Mouse (Mus musculus) brain, embryonic 18.5 days (tissue): ENCODE results near the gene Slc8a1.
A peak's percentile ranks its signal among the peaks of the same experiment; 100 is the strongest.

ENCODE experiments used
- DNase-seq: peaks from one replicate; pipeline ENCODE4 v3.0.0-alpha.2; 2012; ENCODE audit warnings: low read depth, low spot score

The Slc8a1 gene

GRCm38 (mm10) chr17:81427245-81427644, 310.9 kb downstream of the Slc8a1 start:
- no peak for DNase-seq

DNA sequence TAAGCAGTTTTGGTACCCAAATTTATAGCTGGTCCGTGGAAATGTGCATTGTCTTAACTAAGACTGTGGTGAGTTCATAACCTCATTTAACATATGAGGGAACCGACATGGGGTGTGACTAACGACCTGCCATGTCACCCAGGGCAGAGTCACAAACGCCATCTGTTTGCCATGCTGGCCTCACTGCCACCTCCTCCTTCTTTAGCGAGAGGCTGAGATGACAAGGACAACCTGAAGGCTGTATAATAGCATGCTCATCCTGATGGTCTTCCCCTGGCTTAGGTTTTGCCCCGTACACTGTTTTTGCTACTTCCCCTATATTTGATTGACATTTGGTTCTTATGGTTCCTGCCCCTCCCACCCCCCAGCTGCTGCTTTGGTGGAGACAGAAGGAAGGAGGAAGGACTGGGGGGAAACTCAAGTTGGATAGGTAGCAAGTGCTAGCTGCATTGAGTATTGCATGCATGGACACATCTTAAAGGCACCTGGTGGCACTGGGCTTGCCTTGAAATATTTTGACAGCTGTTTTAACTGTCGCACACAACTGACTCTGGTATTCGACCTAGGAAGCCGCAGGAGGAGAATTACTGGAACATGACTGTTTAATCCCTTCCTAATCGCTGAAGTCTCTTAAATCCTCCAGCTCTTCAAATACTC, 313.8 kb downstream of the Slc8a1 start:
- DNase-seq = no peak

- peak; percentile 24 for DNase-seq
Measured at GRCm38 (mm10) chr17:81419802-81420459, 318.2 kb downstream of the Slc8a1 start.

- no peak for DNase-seq
Measured at GRCm38 (mm10) chr17:81416361-81417114, 321.6 kb downstream of the Slc8a1 start.

DNA sequence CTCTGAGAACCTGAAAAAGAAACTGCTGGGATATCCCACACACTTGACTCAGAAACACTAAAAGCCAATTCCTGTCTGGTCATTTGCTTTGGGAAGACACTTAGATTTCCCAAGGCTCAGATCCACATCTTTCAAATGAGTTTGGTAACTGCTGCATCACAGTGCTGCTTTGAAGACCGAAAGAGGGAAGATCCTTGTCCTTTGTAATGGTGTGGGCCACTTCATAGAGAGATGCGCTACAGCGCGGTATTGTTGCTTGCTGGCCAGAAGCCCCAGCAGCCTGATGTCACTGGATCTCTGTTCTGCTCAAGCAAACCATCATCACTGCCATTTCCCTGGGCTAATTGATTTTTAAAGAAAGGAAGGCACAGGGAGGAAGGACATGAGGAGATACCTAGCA, 325.4 kb downstream of the Slc8a1 start:
- no peak for DNase-seq

DNA sequence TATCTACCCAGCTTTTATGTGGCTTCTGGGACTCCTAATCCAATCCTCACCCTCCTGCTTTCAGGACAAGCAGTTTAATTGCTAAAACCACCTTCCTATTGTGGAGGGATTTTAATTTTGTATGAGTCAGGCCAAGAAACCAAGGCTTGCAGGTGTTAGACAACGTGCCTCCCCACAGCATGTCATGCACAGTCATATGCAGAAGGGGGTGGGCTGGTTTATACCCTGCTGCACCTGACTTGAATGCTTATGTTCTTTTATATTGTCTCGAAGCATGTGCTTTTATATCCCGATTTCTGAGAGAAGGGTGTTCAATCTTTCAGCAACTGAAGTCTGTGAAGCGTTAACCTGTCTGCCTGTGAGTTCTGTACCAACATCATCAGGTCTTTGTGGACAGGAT, 334.0 kb downstream of the Slc8a1 start:
- no peak for DNase-seq

DNA sequence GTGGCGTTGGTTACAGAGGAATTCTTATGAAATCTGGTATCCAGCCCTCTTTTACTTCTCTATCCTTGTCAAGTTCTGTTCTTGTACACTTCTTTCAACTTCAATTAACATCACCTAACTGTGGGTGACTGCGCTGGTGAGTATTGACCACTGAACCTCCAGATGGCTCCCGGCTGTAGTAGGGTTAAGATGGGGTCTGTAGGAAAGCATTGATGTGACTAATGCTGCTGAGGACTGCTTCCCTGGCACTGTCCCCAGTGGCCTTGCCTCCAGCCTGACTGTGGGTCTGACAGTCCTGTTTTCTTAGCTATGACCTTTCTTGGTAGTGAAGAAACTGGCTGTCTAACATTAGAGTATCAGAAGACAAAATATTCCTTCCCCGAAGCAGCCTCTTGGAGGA, 335.1 kb downstream of the Slc8a1 start:
- no peak for DNase-seq

DNA sequence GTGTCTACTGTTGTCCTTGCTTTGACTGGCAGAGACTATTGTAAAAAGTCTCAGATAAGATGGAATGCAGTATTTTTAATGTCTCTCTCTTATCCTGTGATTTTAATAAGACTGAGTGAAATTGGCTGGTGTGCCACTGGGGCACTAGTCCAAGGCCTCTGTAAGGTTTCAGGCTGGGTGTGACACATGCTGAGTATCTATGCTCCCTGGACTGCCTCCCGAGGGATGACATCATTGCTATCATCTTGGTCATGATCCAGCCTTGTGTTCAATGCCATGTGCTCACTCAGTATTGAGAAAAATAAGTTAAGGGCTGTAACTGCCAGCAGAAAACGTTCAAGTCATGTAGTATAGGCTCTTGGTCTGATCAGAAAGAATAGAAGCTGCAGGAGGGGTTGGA, 335.5 kb downstream of the Slc8a1 start:
- peak; percentile 50 for DNase-seq

DNA sequence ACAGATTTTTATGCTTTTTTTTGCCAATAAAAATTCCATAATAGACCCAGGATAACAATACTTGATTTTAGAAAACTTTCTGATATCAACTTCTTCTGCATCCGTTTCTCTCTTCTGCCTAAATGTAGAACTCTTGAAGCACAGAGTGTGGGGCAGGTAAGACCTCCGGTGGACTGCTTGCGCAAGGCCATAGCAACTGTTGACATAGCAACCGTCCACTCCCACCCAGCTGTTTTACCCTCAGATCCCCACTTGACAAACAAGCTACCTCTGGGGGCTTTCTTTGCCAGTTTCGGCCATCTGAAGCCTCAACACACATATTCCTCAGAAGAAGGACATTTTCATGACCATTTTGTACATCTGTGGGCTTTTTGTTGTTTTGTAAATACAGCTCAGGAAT, 337.8 kb downstream of the Slc8a1 start:
- no peak for DNase-seq

- no peak for DNase-seq
Measured at GRCm38 (mm10) chr17:81397434-81397833, 340.7 kb downstream of the Slc8a1 start.

GRCm38 (mm10) chr17:81394124-81394523, 344.1 kb downstream of the Slc8a1 start:
- no peak for DNase-seq

DNA sequence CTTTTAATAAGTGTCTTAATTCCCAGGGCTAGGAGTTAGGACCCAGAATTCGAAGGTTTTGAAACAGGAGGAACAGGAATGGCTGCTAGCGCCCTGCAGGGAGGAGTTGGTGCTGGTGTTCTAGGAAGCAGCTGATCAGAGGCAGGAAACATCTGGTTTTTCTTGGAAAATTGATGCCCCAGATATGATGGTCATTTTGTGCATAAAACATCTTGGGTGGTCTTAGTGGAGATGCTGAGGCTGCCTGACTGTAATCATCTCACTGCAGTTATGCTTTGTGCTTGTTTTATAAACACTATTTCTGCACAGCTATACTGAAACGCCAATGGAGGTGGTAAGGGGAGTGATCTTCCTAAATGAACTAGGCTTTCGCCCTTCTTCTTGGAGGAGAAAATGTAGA, 345.1 kb downstream of the Slc8a1 start:
- DNase-seq = no peak

GRCm38 (mm10) chr17:81391478-81391877, 346.7 kb downstream of the Slc8a1 start:
- no peak for DNase-seq

DNA sequence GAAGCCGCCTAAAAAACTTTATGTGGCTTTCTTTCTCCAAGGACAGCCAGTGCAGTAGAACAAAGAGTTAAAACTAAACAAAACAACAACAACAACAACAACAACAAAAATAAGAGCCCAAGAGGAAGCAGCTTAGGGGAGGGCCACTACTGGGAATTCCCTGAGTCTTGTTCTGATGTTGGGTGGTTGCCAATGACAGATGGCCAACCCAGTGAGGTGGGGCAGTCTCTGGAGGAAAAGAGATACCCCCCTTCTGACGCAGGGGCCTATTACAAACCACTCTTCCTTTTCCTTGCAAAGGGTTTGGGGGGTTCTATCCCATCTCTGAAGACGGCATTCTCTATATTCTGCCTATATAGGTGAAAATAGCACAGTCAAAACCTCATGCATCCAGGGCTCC, 347.4 kb downstream of the Slc8a1 start:
- DNase-seq = no peak

DNA sequence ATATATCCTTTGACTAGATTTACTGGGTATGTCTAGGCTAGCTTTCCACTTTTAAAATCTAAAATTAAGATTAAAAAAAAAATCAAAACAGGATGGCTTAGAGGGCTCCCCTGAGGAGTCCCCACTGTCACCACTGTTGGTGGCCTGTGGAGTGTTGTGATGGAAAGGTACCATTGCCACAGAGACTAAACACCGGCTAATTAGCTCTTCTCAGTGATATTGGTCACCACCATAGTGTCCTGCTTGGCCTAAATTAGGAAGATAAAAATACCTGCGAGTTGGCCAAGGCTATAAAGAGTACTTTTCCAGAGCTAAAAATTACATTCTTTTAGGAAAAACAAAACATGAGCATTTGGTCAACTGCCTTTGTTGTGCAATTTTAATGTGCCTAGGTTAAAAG, 352.1 kb downstream of the Slc8a1 start:
- no peak for DNase-seq

DNA sequence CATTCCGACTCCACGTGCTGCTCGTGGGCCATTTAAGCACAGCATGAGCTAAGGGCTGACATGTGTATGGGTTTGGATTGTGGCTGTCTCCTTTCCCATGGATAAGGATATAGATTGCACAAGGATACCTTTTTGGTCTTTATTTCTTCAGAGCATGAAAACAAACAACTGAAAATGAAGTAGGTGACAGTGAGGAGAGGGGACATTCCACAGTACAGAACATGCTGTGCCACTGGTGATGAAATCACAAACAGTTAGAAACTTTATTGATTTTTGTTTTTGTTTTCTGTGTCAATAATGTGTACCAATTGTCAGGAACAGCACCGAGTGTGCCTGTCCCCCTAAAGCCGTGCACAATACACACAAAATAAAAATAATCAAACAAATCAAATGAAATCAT, 352.7 kb downstream of the Slc8a1 start:
- no peak for DNase-seq

GRCm38 (mm10) chr17:81383461-81383860, 354.7 kb downstream of the Slc8a1 start:
- DNase-seq = no peak

- no peak for DNase-seq
Measured at GRCm38 (mm10) chr17:81378436-81378835, 359.7 kb downstream of the Slc8a1 start.

- DNase-seq = no peak
Measured at GRCm38 (mm10) chr17:81377757-81378299, 360.3 kb downstream of the Slc8a1 start.

- DNase-seq = no peak
Measured at GRCm38 (mm10) chr17:81377195-81377594, 361.0 kb downstream of the Slc8a1 start.

- DNase-seq = no peak
Measured at GRCm38 (mm10) chr17:81375901-81376300, 362.3 kb downstream of the Slc8a1 start.

- no peak for DNase-seq
Measured at GRCm38 (mm10) chr17:81369036-81369435, 369.1 kb downstream of the Slc8a1 start.

DNA sequence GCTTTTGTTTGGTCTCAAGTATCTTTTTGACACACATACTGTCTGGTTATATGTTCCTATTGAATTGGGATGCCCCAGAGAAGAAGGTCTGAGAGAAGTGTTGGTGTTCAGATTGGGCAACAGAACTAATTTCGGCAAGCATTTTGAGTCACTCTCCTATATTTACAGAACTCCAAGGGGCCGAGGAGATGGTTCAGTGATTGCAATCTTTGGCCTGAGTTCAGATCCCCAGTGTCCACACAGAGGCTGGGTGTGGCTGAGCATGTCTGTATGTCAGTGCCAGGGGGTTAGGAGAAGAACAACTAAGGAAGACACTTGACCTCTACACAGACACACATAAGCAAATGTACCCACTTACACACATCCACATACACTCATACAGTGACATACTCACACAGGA, 369.7 kb downstream of the Slc8a1 start:
- no peak for DNase-seq
